Mouse (Mus musculus) embryonic facial prominence, embryonic 13.5 days (tissue): ENCODE measurements around the gene St3gal2. TPM values are rescaled to one million over a fixed set of nuclear protein-coding genes. Genes with fewer than 3 reads are reported as not detected.
"Not testable (repeated sequence)": the region's sequence is repeated elsewhere in the genome, so short reads cannot be mapped to it uniquely, and the experiment has no call there.

ENCODE experiments used
- ATAC-seq: fragments of 200-750 bp; cut with Nextera tagmentation; 2 replicates; pipeline ENCODE4 v1.8.0; 2017; ENCODE audit warnings: low read depth; ENCODE audit not compliant: insufficient number of reproducible peaks, insufficient read depth, low FRiP score, low TSS enrichment
- H3K27ac ChIP-seq: fragments of 300-500 bp; sonication (generic); 2 replicates; pipeline ENCODE4 v1.5.1; 2015; ENCODE audit warnings: moderate library complexity, mild to moderate bottlenecking, inconsistent platforms
- H3K27me3 ChIP-seq: fragments of 300-500 bp; sonication (generic); 2 replicates; pipeline ENCODE4 v1.6.1; 2015; ENCODE audit warnings: mild to moderate bottlenecking, inconsistent platforms
- H3K36me3 ChIP-seq: fragments of 300-500 bp; sonication (generic); 2 replicates; pipeline ENCODE4 v1.6.1; 2015; ENCODE audit warnings: mild to moderate bottlenecking, inconsistent platforms
- H3K4me1 ChIP-seq: fragments of 300-500 bp; sonication (generic); 2 replicates; pipeline ENCODE4 v1.6.1; 2015; ENCODE audit warnings: inconsistent platforms
- H3K4me2 ChIP-seq: fragments of 300-500 bp; sonication (generic); 2 replicates; pipeline ENCODE4 v1.6.1; 2015; ENCODE audit warnings: moderate library complexity, mild to moderate bottlenecking, inconsistent platforms
- H3K4me3 ChIP-seq: fragments of 300-500 bp; sonication (generic); 2 replicates; pipeline ENCODE4 v1.5.1; 2015; ENCODE audit warnings: mild to moderate bottlenecking, inconsistent platforms
- H3K9ac ChIP-seq: fragments of 300-500 bp; sonication (generic); 2 replicates; pipeline ENCODE4 v1.6.1; 2015; ENCODE audit warnings: mild to moderate bottlenecking, inconsistent platforms
- H3K9me3 ChIP-seq: fragments of 300-500 bp; sonication (generic); 2 replicates; pipeline ENCODE4 v1.6.1; 2016; ENCODE audit warnings: inconsistent platforms
- WGBS: fragments of 180-500 bp; shearing (Covaris S2); methylation state at CpG from one replicate; pipeline ENCODE4 v1.1.7; 2015; ENCODE audit warnings: mixed read lengths; 5-methylcytosine and 5-hydroxymethylcytosine counted together
- polyA plus RNA-seq: library from polyadenylated mRNA; unstranded; fragments of >200 nt; fragmentation: Nextera tagmentation; extraction: Ambion mirVana; gene quantifications from 2 replicates; pipeline ENCODE4 v1.2.1, GENCODE M21; 2015

Gene St3gal2
- polyA plus RNA-seq, 1 experiment from 2014 or later = 35.7 TPM

DNA sequence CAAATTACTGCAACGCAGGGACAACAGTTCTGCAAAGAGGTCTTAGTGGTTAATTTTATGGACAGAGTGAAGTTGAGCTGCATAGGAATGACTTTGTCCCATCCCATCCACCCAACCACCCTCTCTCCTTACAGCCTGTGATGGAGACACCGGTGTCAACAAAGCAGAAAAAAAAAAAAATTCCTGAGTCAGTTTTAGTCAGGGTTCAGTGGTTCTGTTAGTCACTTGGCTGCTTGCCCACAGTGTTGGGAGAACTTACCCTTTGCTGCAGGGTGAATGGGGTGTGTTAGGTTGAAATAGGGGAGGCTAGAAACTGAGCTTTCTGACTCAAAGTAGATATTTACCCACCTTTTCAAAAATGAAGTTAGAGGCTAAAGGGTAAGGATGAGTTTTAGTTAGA lies 2.3 kb upstream of the St3gal2 start:
- Histone ChIP-seq H3K4me2 (no peak overlapping the region), H3K36me3 (no peaks in the 10 kb centered on the region), H3K27me3 (no peaks in the 10 kb centered on the region), H3K4me1 (peaks cover 27% of the 10 kb centered on the region), H3K9me3 (no peaks in the 10 kb centered on the region), H3K9ac (no peak overlapping the region), H3K4me3 (no peak overlapping the region), H3K27ac (no peak overlapping the region)
- no peak for ATAC-seq
- WGBS = 57% methylated on average over 2 of the region's 2 CpGs

DNA sequence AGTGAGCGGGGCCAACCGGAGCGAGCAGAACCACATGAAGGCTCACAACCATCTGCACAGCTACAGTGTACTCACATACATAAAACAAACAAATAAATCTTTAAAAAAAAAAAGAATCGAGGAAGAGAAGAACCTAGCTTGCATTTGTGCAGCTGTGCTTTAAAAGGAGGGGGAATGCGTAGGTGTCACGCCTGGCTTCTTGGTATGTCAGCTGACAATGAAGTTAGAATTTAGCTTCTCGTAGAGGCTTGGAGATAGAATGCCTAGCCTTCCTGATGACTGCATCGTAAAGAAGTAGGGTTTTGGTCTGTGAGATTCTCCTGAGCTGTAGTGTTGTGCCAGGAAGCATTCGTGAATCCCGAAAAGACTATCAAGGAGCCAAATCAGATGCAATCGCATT lies 1.7 kb upstream of the St3gal2 start:
- H3K36me3 ChIP-seq = no peaks in the 10 kb centered on the region
- WGBS = 85% methylated on average over 11 of the region's 11 CpGs
- H3K4me2 ChIP-seq = no peak overlapping the region
- no peak for ATAC-seq
- H3K4me1 ChIP-seq = peaks cover 27% of the 10 kb centered on the region
- H3K9me3 ChIP-seq = no peaks in the 10 kb centered on the region
- no peak overlapping the region for H3K27ac ChIP-seq
- H3K9ac ChIP-seq = no peak overlapping the region
- H3K4me3 ChIP-seq = no peak overlapping the region
- H3K27me3 ChIP-seq = no peaks in the 10 kb centered on the region

DNA sequence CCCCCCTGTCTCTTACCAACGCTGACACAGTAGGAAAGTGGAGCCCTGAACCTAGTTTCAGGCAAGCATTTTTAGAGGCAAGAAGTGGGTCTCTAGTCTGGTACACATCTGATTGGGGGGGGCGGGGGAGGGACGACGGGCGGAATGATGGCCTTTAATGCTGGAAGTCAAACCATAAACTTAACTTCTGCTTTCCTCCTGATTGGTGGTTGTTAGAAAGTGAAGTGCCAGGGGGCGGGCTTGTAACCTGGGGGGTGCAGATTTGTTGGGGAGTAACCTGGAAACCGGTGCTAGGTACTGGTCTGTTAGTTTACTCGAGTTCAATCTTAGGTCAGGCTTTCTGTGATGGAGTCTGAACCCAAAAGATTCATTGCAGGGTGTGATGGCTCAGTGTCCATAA lies 1.3 kb upstream of the St3gal2 start:
- no peak for ATAC-seq
- 74% methylated on average over 8 of the region's 8 CpGs for WGBS
- peaks cover 27% of the 10 kb centered on the region for H3K4me1 ChIP-seq
- H3K27me3 ChIP-seq = no peaks in the 10 kb centered on the region
- no peaks in the 10 kb centered on the region for H3K36me3 ChIP-seq
- no peak overlapping the region for H3K4me3 ChIP-seq
- H3K27ac ChIP-seq = no peak overlapping the region
- no peak overlapping the region for H3K4me2 ChIP-seq
- H3K9me3 ChIP-seq = no peaks in the 10 kb centered on the region
- H3K9ac ChIP-seq = no peak overlapping the region

DNA sequence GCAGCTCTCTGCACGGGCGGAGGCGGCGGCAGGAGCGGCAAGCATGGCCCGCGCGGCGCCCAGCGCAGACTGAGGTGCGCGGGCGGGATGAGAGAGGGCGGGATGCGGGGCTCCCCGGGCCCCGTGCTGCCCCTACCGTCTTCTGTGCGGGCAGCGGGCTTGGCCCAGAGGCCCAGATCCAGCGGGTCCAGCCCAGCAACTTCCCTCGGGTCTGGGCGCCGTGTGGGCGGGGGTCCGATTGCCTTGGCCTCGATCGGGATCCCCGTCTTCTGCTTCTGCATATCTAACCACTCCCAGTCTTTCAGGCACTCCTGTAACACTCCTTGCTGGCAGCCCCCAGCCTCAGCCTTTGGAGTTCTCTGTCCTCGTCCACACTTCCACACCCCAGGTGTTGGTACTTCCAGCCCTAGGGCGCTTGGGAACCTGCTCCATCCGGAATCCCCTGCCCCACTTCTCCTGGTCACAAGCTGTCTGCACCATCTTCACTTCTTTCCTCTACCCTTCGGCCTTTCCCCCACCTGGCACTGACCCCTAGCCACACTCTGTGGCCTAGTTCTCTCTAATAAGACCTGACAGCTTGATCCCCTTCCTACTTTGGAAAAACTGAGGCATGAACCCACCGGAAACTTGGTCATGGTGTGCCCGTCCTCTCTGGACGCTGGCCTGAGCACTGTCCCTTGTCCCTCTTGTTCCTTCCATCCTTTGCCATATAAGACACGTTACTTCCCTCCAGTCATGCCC lies 480 bp downstream of the St3gal2 start:
- H3K9ac ChIP-seq = peak overlapping the region; percentile 94
- peak; percentile 45 for ATAC-seq
- H3K9me3 ChIP-seq = no peaks in the 10 kb centered on the region
- H3K36me3 ChIP-seq = peaks cover 6% of the 10 kb centered on the region; the same call in 1 of the 2 replicates
- H3K27me3 ChIP-seq = no peaks in the 10 kb centered on the region
- peak overlapping the region; percentile 89 for H3K27ac ChIP-seq
- peak overlapping the region; percentile 85 for H3K4me3 ChIP-seq
- H3K4me1 ChIP-seq = peaks cover 27% of the 10 kb centered on the region
- peak overlapping the region; percentile 95 for H3K4me2 ChIP-seq
- WGBS = 2% methylated on average over 27 of the region's 37 CpGs

DNA sequence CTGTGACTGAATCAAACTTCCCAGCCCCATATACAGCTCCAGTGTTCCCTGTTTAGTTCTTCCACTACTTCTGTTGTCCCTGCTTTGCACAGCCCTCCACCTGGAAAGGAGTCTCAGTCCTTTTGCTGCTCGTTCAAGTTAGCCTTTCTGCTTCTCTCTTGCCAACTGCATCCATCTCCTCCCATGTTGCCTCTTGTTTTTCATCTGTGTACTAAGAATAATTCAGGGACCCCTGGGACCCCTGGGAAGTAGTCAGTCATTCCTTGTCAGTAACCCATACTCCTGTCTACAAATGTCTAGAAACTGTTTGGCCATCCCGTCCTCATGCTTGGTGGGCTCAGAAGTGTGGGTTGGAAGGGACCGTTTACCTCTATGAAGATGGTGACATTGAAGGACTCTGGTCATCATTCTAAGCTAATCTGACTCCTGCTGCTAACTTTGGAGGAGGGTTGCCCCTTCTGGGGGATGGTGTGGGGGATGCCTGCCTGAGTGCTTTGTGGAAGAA lies 1.1 kb downstream of the St3gal2 start:
- Histone ChIP-seq H3K4me3 (peak overlapping the region; percentile 85), H3K4me1 (peaks cover 32% of the 10 kb centered on the region), H3K27ac (peak overlapping the region; percentile 89), H3K4me2 (peak overlapping the region; percentile 95), H3K27me3 (no peaks in the 10 kb centered on the region), H3K9ac (peak overlapping the region; percentile 94), H3K9me3 (no peaks in the 10 kb centered on the region), H3K36me3 (peaks cover 6% of the 10 kb centered on the region; the same call in 1 of the 2 replicates)
- 12% methylated on average over 3 of the region's 3 CpGs for WGBS
- no peak for ATAC-seq

DNA sequence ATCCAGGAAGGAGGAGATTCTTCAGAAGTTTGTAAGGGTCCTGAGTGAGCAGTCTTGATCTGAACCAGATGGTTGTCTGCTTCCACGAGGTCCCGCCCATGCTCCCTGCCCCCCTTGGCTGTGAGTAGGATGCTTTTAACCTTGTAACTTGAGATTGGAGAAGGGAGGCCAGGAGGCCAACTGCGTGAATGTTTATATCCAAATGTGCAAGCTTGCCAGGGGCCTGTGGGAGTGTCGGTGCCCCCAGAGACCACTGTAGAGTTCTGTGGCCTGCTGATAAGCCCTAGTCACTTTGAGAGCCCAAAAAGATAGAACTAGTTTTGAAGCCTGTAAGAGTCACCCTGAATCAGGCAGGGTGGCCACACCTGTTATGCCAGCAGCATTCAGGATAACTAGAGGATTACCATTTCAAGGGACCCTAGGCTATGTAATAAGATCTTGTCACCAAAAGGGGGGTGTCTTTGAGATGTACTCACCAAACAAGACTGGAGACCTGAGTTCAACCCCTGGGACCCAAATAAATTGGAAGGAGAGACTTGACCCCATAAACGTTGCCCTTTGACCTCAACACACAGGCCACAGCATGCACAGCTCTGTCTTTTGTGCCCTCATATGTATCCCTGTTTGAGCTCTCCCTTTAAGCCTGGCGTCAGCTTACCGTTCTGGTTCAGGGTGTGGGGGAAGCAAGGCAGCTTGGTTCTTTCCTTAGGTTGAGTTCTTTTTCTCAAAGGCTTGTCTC lies 1.9 kb downstream of the St3gal2 start:
- peak overlapping the region; percentile 89 for H3K27ac ChIP-seq
- H3K4me2 ChIP-seq = peak overlapping the region; percentile 95
- peak overlapping the region; percentile 85 for H3K4me3 ChIP-seq
- H3K27me3 ChIP-seq = no peaks in the 10 kb centered on the region
- peaks cover 36% of the 10 kb centered on the region for H3K4me1 ChIP-seq
- peak overlapping the region; percentile 94 for H3K9ac ChIP-seq
- 15% methylated on average over 7 of the region's 7 CpGs for WGBS
- ATAC-seq = no peak
- peaks cover 6% of the 10 kb centered on the region; the same call in 1 of the 2 replicates for H3K36me3 ChIP-seq
- H3K9me3 ChIP-seq = no peaks in the 10 kb centered on the region

DNA sequence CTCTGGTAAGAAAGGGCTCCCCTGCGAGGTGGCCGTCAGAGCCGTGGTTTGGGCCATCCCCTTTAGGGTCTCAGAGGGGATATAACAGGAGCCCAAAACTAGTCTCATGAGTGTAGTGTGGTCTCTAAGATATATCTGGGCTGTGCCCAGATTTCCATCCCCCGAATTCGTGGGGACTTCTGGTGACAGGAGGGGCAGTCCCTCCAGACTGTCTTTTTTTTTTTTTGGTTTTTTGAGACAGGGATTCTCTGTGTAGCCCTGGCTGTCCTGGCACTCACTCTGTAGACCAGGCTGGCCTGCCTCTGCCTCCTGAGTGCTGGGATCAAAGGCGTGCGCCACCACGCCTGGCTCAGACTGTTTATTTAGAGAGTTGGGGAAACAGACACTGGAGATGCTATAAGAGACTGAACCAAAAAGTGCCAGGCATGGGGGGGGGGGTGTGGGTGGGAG lies 6.0 kb downstream of the St3gal2 start:
- H3K27me3 ChIP-seq = no peaks in the 10 kb centered on the region
- no peak for ATAC-seq
- H3K4me1 ChIP-seq = peaks cover 36% of the 10 kb centered on the region
- H3K36me3 ChIP-seq = peaks cover 14% of the 10 kb centered on the region
- no peak overlapping the region for H3K9ac ChIP-seq
- H3K9me3 ChIP-seq = no peaks in the 10 kb centered on the region
- no peak overlapping the region for H3K27ac ChIP-seq
- WGBS = 84% methylated on average over 8 of the region's 8 CpGs
- no peak overlapping the region for H3K4me2 ChIP-seq
- no peak overlapping the region for H3K4me3 ChIP-seq

DNA sequence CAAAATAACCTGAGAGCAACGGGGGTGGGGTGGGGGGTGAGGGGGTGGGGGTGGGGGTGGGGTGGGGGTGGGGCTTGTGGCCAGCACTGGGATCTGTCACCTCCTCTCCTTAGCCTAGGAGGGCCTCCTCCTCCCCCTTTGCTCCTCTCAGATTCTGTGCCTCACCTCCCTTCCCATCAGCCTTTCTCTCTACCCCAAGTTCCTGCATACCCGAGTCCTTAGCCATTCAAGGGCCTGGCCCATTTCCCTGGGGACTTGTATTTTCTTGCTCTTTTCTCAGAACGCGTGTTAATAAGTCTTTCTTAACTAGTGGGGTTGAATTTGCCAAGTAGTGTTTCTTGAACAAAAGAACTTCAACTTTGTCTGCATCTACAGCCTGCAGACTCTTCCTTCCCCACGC lies 7.0 kb downstream of the St3gal2 start:
- WGBS = 52% methylated on average over 5 of the region's 5 CpGs
- H3K4me2 ChIP-seq = no peak overlapping the region
- no peak for ATAC-seq
- H3K27me3 ChIP-seq = no peaks in the 10 kb centered on the region
- H3K36me3 ChIP-seq = peaks cover 24% of the 10 kb centered on the region
- H3K4me3 ChIP-seq = no peak overlapping the region
- H3K27ac ChIP-seq = no peak overlapping the region
- no peak overlapping the region for H3K9ac ChIP-seq
- peaks cover 26% of the 10 kb centered on the region for H3K4me1 ChIP-seq
- no peaks in the 10 kb centered on the region for H3K9me3 ChIP-seq

DNA sequence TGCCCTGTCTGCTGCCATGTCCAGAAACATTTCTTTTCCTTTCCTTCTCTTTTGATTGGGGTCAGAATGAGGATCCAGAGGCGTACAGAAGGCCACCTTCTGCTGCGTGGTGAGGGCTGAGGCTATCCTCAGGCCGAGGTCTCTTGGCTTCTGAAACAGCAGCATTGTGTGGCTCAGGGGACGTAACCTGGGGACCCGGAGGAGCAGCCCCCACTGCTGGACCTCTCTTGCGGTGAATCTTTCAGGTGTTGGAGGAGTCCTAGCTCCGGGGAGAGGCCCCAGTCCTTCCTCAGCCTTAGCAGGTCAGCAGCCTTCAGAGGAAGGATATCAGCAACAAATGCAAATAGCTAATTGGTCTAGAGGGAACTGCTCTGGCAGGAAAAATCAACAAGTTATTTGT lies 8.7 kb downstream of the St3gal2 start:
- no peak overlapping the region for H3K4me2 ChIP-seq
- H3K27ac ChIP-seq = no peak overlapping the region
- H3K4me3 ChIP-seq = no peak overlapping the region
- peaks cover 21% of the 10 kb centered on the region; the same call in 1 of the 2 replicates for H3K4me1 ChIP-seq
- no peaks in the 10 kb centered on the region for H3K27me3 ChIP-seq
- H3K9me3 ChIP-seq = no peaks in the 10 kb centered on the region
- ATAC-seq = no peak
- H3K9ac ChIP-seq = 0 out of 2 replicates have a peak overlapping the region, but pooled peaks have one; percentile 7
- 79% methylated on average over 7 of the region's 7 CpGs for WGBS
- H3K36me3 ChIP-seq = peaks cover 27% of the 10 kb centered on the region

DNA sequence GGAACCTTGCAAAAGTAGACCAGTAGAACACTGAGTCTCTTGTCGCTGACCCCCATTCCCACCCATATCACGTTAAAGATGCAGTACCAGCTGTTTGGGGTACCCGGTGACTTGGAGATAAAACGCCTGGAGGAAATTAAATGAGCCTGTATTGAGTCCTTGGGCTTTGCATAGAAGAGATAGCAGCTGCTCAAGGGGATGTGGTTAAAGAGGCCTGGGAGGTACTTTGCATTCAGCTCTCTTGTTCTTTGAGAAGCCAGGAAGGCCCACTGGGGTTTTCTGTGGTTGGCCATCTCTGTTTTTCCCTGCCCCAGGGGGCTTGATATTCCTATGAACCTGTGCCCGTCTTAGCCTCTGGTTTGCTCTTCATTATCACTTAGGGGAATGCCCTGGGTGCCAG lies 9.3 kb downstream of the St3gal2 start:
- 58% methylated on average over 5 of the region's 5 CpGs for WGBS

DNA sequence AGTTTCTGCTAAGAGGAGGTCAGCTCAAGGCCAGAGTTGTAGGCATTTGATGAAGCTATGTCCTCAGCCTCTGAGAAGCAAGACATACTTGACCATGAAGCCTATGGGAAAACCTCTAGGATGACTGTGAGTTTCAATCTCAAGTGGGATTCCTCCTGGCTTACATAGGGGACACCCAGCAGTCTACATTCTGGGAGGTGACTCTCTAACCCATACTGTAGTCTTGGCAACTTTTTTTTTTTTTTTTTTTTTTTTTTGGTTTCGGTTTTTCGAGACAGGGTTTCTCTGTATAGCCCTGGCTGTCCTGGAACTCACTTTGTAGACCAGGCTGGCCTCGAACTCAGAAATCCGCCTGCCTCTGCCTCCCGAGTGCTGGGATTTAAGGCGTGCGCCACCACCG lies 9.9 kb downstream of the St3gal2 start:
- peaks cover 29% of the 10 kb centered on the region for H3K36me3 ChIP-seq
- not testable (repeated sequence) for H3K9me3 ChIP-seq, H3K27ac ChIP-seq, ATAC-seq, H3K4me3 ChIP-seq, H3K9ac ChIP-seq, H3K27me3 ChIP-seq, H3K4me2 ChIP-seq
- WGBS = 92% methylated on average over 8 of the region's 8 CpGs
- H3K4me1 ChIP-seq = peaks cover 21% of the 10 kb centered on the region; the same call in 1 of the 2 replicates

More for the DNA sequence above, 9.3 kb downstream of the St3gal2 start:
- no peak overlapping the region for H3K4me3 ChIP-seq
- H3K27ac ChIP-seq = no peak overlapping the region
- H3K4me2 ChIP-seq = no peak overlapping the region
- no peaks in the 10 kb centered on the region for H3K27me3 ChIP-seq
- peaks cover 31% of the 10 kb centered on the region for H3K36me3 ChIP-seq
- H3K4me1 ChIP-seq = peaks cover 21% of the 10 kb centered on the region; the same call in 1 of the 2 replicates
- no peaks in the 10 kb centered on the region for H3K9me3 ChIP-seq
- H3K9ac ChIP-seq = no peak overlapping the region
- no peak for ATAC-seq
